Mouse (Mus musculus): ENCODE results near the gene Scand1. TPM values are rescaled to one million over a fixed set of nuclear protein-coding genes. Genes with fewer than 3 reads are reported as not detected.

Scand1 gene
- total RNA-seq, 2 experiments from 2014 or later, result 76.8 to 80.7 TPM

Small RNAs within 50 kb of the gene (microRNA-seq; reads per million reads assigned to microRNA genes)
- not detected for gene Gm22759

Other genes starting within 250 kb of the Scand1 start
- 1 to 10 TPM in 1 of 2 experiments, under 1 TPM in 1; 0.75 to 1.4 TPM for gene Spag4, start 247.5 kb downstream of the Scand1 start, total RNA-seq (2021)
- 10 to 100 TPM; 15.6 to 18.4 TPM for gene Cpne1, start 200.7 kb downstream of the Scand1 start, total RNA-seq (2021)
- 10 to 100 TPM; 13.2 to 14.2 TPM for gene Rbm12, start 200.7 kb downstream of the Scand1 start, total RNA-seq (2021)
- 10 to 100 TPM; 10.3 to 12.9 TPM for gene Gm28036, start 185.6 kb downstream of the Scand1 start, total RNA-seq (2021)
- 100 to 1,000 TPM; 324 to 347 TPM for gene Romo1, start 168.7 kb downstream of the Scand1 start, total RNA-seq (2021)
- gene Nfs1, start 168.5 kb downstream of the Scand1 start, total RNA-seq (2021), result 10 to 100 TPM; 81.0 to 81.3 TPM
- 100 to 1,000 TPM; 140 to 164 TPM for gene Rbm39, start 132.5 kb downstream of the Scand1 start, total RNA-seq (2021)
- 10 to 100 TPM; 14.9 to 15.2 TPM for gene Phf20, start 116.2 kb downstream of the Scand1 start, total RNA-seq (2021)
- 1 to 10 TPM in 1 of 2 experiments, under 1 TPM in 1; 0.65 to 1.2 TPM for gene Cnbd2, start 405 bp downstream of the Scand1 start, total RNA-seq (2021)
- 1 to 10 TPM; 7.0 to 7.3 TPM for gene Epb41l1, start 108.2 kb upstream of the Scand1 start, total RNA-seq (2021)
- gene Aar2, start 234.9 kb upstream of the Scand1 start, total RNA-seq (2021), result 10 to 100 TPM; 22.3 to 23.2 TPM